In the genomic region with DNA sequence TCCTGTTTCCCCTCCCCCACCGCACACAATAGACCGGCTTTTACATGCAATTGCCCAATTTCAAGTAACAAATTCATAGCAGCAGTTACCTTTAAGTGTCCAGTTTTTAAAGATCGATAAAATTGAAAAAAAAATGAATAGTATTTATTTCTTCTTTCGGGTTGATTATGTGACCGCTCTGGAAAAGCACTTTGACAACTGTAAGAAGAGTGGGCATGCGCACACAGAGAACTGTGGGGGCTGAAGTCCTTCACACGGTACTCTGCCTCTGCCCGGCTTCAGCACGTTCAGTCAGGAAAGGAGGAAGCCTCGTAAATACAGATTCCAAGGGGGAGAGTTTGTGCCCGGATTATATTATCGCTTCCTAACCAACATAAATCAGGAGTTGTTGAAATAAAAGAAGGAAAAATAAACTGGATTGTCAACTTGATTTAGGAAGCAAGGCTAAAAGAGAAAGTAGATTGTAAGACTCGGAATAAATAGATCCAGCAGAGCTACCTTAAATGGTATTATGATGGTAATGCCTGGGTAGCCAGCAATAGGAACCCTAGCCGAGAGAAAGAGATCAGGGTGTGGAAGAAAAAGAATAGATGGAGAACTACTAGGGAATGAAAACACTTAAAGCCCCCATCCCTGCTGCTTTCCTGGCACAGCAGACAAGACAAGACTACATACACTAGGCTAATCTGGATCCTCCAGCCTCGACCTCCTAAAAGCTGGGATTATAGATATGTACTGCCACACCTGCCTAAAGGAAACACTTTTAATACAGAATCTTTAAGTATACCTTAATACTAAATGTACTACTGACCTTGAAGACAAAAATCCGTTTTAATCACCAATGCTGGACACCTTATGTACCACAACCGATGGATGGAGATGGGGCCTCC, we compare ENCODE assay signal across 8 mouse cellular contexts. TPM values are rescaled to one million over a fixed set of nuclear protein-coding genes. Genes with fewer than 3 reads are reported as not detected.
DNase-seq lines count a peak whose midpoint lies in the region; ATAC-seq and TF ChIP-seq lines count a peak whose summit lies in the region.

No protein-coding gene starts in this region.

- 14% methylated on average over 17 of the region's 17 CpGs for WGBS in heart, embryonic 11.5 days (ENCODE audit: insufficient replicate concordance)
- WGBS in kidney, embryonic 15.5 days, result 14% methylated on average over 17 of the region's 17 CpGs
- WGBS in liver, embryonic 12.5 days (ENCODE audit: insufficient replicate concordance), result 16% methylated on average over 17 of the region's 17 CpGs
- 18% methylated on average over 17 of the region's 17 CpGs for WGBS in stomach, postnatal 0 days

- no peak for TF ChIP-seq POLR2A in brain, embryonic 14.5 days (IDR thresholded peaks at IDR 0.05; ENCODE audit: borderline replicate concordance, extremely low read depth, insufficient read depth, insufficient read length, poor library complexity, severe bottlenecking)
- TF ChIP-seq POLR2A in myocyte (IDR thresholded peaks at IDR 0.05; ENCODE audit: insufficient read length, low read depth), result no peak

- 0 out of 2 replicates have a peak, but pooled peaks cover 2% of the 10 kb centered on the region for H3K4me1 ChIP-seq in heart, embryonic 11.5 days (ENCODE audit: control insufficient read depth, insufficient read depth, low read length)
- peaks cover 22% of the 10 kb centered on the region for H3K4me1 ChIP-seq in kidney, embryonic 15.5 days
- peaks cover 70% of the 10 kb centered on the region for H3K4me1 ChIP-seq in liver, embryonic 12.5 days
- H3K4me1 ChIP-seq in stomach, postnatal 0 days (replicated peaks; ENCODE audit: control insufficient read depth, insufficient read depth), result peaks cover 3% of the 10 kb centered on the region

- H3K36me3 ChIP-seq in heart, embryonic 11.5 days (ENCODE audit: control insufficient read depth, insufficient read depth, low read length), result no peaks in the 10 kb centered on the region
- H3K36me3 ChIP-seq in kidney, embryonic 15.5 days, result no peaks in the 10 kb centered on the region
- H3K36me3 ChIP-seq in liver, embryonic 12.5 days, result peaks cover 4% of the 10 kb centered on the region; the same call in 1 of the 2 replicates
- H3K36me3 ChIP-seq in myocyte (ENCODE audit: control insufficient read depth, insufficient read depth), result no peaks in the 10 kb centered on the region
- H3K36me3 ChIP-seq in stomach, postnatal 0 days (ENCODE audit: control insufficient read depth, insufficient read depth, low read length), result no peaks in the 10 kb centered on the region

- ATAC-seq in erythroblast, adult 5-6 weeks (replicated peaks; ENCODE audit: low FRiP score, poor library complexity, severe bottlenecking), result peak; percentile 85
- ATAC-seq in heart, embryonic 11.5 days (replicated peaks; ENCODE audit: insufficient number of reproducible peaks, low FRiP score, low TSS enrichment), result 0 out of 2 replicates have a peak, but pooled peaks have one; percentile 49
- peak; percentile 68 for ATAC-seq in kidney, embryonic 15.5 days (replicated peaks; ENCODE audit: low FRiP score)
- ATAC-seq in liver, embryonic 12.5 days, result peak; percentile 88
- peak; percentile 71; the same call in 1 of the 2 replicates for ATAC-seq in stomach, postnatal 0 days (ENCODE audit: low FRiP score, low TSS enrichment)

- peak overlapping the region; percentile 65 for H3K4me2 ChIP-seq in heart, embryonic 11.5 days
- H3K4me2 ChIP-seq in kidney, embryonic 15.5 days, result peak overlapping the region; percentile 59
- H3K4me2 ChIP-seq in liver, embryonic 12.5 days, result peak overlapping the region; percentile 66
- H3K4me2 ChIP-seq in myocyte (ENCODE audit: low read depth), result peak overlapping the region; percentile 72
- peak overlapping the region; percentile 30 for H3K4me2 ChIP-seq in stomach, postnatal 0 days (replicated peaks; ENCODE audit: low read depth)

- peak; percentile 76 for DNase-seq in ES-CJ7 (ENCODE audit: low read depth, low spot score)
- DNase-seq in brain, embryonic 14.5 days (ENCODE audit: low read depth), result peak; percentile 96
- DNase-seq in stomach, postnatal 0 days (ENCODE audit: low spot score), result peak; percentile 53

- no peak overlapping the region for H3ac ChIP-seq in myocyte (ENCODE audit: control insufficient read depth, insufficient read length)

- no peaks in the 10 kb centered on the region for H3K79me2 ChIP-seq in myocyte (ENCODE audit: control insufficient read depth, insufficient read depth)

- no peak for TF ChIP-seq CTCF in brain, embryonic 14.5 days (IDR thresholded peaks at IDR 0.05; ENCODE audit: borderline replicate concordance, extremely low read depth, insufficient read depth, insufficient read length)
- no peak for TF ChIP-seq CTCF in stomach, postnatal 0 days (IDR thresholded peaks at IDR 0.05; ENCODE audit: low read depth)

- H3K27me3 ChIP-seq in heart, embryonic 11.5 days (ENCODE audit: control insufficient read depth, insufficient read depth, low read length), result 0 out of 2 replicates have a peak, but pooled peaks cover 2% of the 10 kb centered on the region
- peaks cover 21% of the 10 kb centered on the region for H3K27me3 ChIP-seq in kidney, embryonic 15.5 days
- H3K27me3 ChIP-seq in liver, embryonic 12.5 days (replicated peaks), result peaks cover 37% of the 10 kb centered on the region
- no peaks in the 10 kb centered on the region for H3K27me3 ChIP-seq in myocyte (ENCODE audit: control insufficient read depth, insufficient read depth, insufficient read length)
- no peaks in the 10 kb centered on the region for H3K27me3 ChIP-seq in stomach, postnatal 0 days (ENCODE audit: control insufficient read depth, insufficient read depth, low read length)

- H3K4me3 ChIP-seq in heart, embryonic 11.5 days (ENCODE audit: low read depth, low read length), result peak overlapping the region; percentile 45
- peak overlapping the region; percentile 39 for H3K4me3 ChIP-seq in kidney, embryonic 15.5 days (replicated peaks)
- H3K4me3 ChIP-seq in liver, embryonic 12.5 days, result peak overlapping the region; percentile 50
- H3K4me3 ChIP-seq in myocyte, result peak overlapping the region; percentile 29
- peak overlapping the region; percentile 19 for H3K4me3 ChIP-seq in stomach, postnatal 0 days (ENCODE audit: low read depth, low read length)

- H3K9me3 ChIP-seq in heart, embryonic 11.5 days (replicated peaks; ENCODE audit: control insufficient read depth, low read length), result no peaks in the 10 kb centered on the region
- no peaks in the 10 kb centered on the region for H3K9me3 ChIP-seq in kidney, embryonic 15.5 days (replicated peaks)
- no peaks in the 10 kb centered on the region for H3K9me3 ChIP-seq in liver, embryonic 12.5 days (replicated peaks)
- H3K9me3 ChIP-seq in stomach, postnatal 0 days (ENCODE audit: control insufficient read depth, low read length), result no peaks in the 10 kb centered on the region

- peak overlapping the region; percentile 36; the same call in 1 of the 2 replicates for H3K9ac ChIP-seq in heart, embryonic 11.5 days (ENCODE audit: low read depth, low read length)
- 0 out of 2 replicates have a peak overlapping the region, but pooled peaks have one; percentile 10 for H3K9ac ChIP-seq in kidney, embryonic 15.5 days
- H3K9ac ChIP-seq in liver, embryonic 12.5 days, result peak overlapping the region; percentile 56
- no peak overlapping the region for H3K9ac ChIP-seq in stomach, postnatal 0 days (ENCODE audit: low read length)

- no peak for TF ChIP-seq EP300 in stomach, postnatal 0 days (optimal IDR thresholded peaks at IDR 0.05)

- H3K27ac ChIP-seq in heart, embryonic 11.5 days (ENCODE audit: low read depth, low read length), result no peak overlapping the region
- H3K27ac ChIP-seq in kidney, embryonic 15.5 days, result no peak overlapping the region
- H3K27ac ChIP-seq in liver, embryonic 12.5 days, result peak overlapping the region; percentile 64
- no peak overlapping the region for H3K27ac ChIP-seq in stomach, postnatal 0 days (replicated peaks)

TF ChIP-seq in myocyte, 11 proteins besides CTCF, POLR2A, EP300 and RAD21:
- TF ChIP-seq MYOG (IDR thresholded peaks at IDR 0.05; ENCODE audit: control insufficient read depth in 1 of 3, insufficient read depth in 1 of 3, insufficient read length in 2 of 3, low read depth in 2 of 3) (no peak), MYOD1 (IDR thresholded peaks at IDR 0.05; ENCODE audit: control insufficient read depth in 1 of 3, insufficient read length in 2 of 3, low read depth in 2 of 3) (no peak), USF1 (IDR thresholded peaks at IDR 0.05; ENCODE audit: low read depth) (no peak), TCF12 (IDR thresholded peaks at IDR 0.05; ENCODE audit: insufficient read depth, poor library complexity, severe bottlenecking) (no peak), POLR2AphosphoS2 (IDR thresholded peaks at IDR 0.05; ENCODE audit: insufficient read length, low read depth) (no peak), E2F4 (IDR thresholded peaks at IDR 0.05; ENCODE audit: insufficient read depth) (no peak), CEBPB (IDR thresholded peaks at IDR 0.05; ENCODE audit: insufficient read depth, poor library complexity, severe bottlenecking) (no peak), SRF (IDR thresholded peaks at IDR 0.05; ENCODE audit: control insufficient read depth, insufficient read length, low read depth) (no peak), TCF3 (IDR thresholded peaks at IDR 0.05; ENCODE audit: insufficient read length, low read depth) (no peak), MAX (IDR thresholded peaks at IDR 0.05; ENCODE audit: low read depth) (no peak), REST (IDR thresholded peaks at IDR 0.05; ENCODE audit: insufficient read depth, insufficient read length) (no peak)

RNA-seq across cellular contexts. Expression of a gene that starts 29.3 kb away (rescaled TPM):
- polyA plus RNA-seq in brain, embryonic 14.5 days (2012; rRNA removed), result 88.9 and 98.1 TPM in 2 replicates
- total RNA-seq in erythroblast, adult 5-6 weeks (2015; ENCODE audit: low replicate concordance), result 393 and 429 TPM in 2 replicates
- 510 and 553 TPM in 2 replicates for total RNA-seq in erythroblast, adult 5-6 weeks (2017; ENCODE audit: low replicate concordance)
- 89.6 and 96.3 TPM in 2 replicates for polyA plus RNA-seq in heart, embryonic 11.5 days (2014; fragmentation: Nextera tagmentation; extraction: Ambion mirVana)
- polyA plus RNA-seq in kidney, embryonic 15.5 days (2015; fragmentation: Nextera tagmentation; extraction: Ambion mirVana), result 88.4 and 95.6 TPM in 2 replicates
- 159 and 164 TPM in 2 replicates for polyA plus RNA-seq in liver, embryonic 12.5 days (2016; fragmentation: Nextera tagmentation; extraction: Ambion mirVana)
- 73.5 TPM for polyA plus RNA-seq in myocyte (2012; fragmentation: generic; extraction: Trizol)
- polyA plus RNA-seq in stomach, postnatal 0 days (2015; fragmentation: Nextera tagmentation; extraction: Ambion mirVana), result 49.9 and 50.0 TPM in 2 replicates

RNA-seq across cellular contexts. Expression of a gene that starts 30.3 kb away (rescaled TPM):
- polyA plus RNA-seq in brain, embryonic 14.5 days (2012; rRNA removed), result 10.9 and 20.9 TPM in 2 replicates
- 76.5 and 113 TPM in 2 replicates for total RNA-seq in erythroblast, adult 5-6 weeks (2015; ENCODE audit: low replicate concordance)
- total RNA-seq in erythroblast, adult 5-6 weeks (2017; ENCODE audit: low replicate concordance), result 90.5 and 97.3 TPM in 2 replicates
- 4.3 and 4.4 TPM in 2 replicates for polyA plus RNA-seq in heart, embryonic 11.5 days (2014; fragmentation: Nextera tagmentation; extraction: Ambion mirVana)
- polyA plus RNA-seq in kidney, embryonic 15.5 days (2015; fragmentation: Nextera tagmentation; extraction: Ambion mirVana), result 1.2 TPM in 2 replicates
- polyA plus RNA-seq in liver, embryonic 12.5 days (2016; fragmentation: Nextera tagmentation; extraction: Ambion mirVana), result 2.6 and 3.2 TPM in 2 replicates
- 2.6 TPM for polyA plus RNA-seq in myocyte (2012; fragmentation: generic; extraction: Trizol)
- polyA plus RNA-seq in stomach, postnatal 0 days (2015; fragmentation: Nextera tagmentation; extraction: Ambion mirVana), result 1.2 and 1.3 TPM in 2 replicates
